ENCODE assay signal across 10 mouse cellular contexts in the genomic region with DNA sequence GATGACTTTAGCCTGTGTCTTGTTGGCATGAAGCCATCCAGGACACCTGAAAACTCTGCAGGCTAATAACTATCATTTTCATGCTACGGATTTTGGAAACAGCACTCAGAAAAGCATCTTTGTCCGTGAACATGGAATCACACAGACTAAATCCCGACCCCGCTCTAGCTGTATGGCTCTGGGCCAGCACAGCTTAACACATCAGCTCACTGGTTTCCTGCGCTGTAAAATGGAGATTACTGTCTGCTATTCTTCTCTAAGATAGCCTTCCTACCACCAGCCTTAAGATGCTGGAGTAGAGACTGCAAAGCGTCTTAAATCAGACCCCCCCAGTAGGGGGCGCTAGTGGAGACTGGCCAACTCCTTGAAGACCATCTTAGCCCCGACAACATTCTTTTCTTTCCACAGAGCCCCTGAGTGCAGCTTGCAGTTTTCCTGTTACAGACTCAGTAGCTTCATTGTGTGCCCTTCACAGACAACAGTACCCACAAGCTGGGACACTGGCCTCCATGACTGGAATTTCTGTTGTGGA.
DNase-seq lines count a peak whose midpoint lies in the region; ATAC-seq and TF ChIP-seq lines count a peak whose summit lies in the region.
"Had no signal": no experiment of that assay in that cellular context is flagged by ENCODE, and none has a peak within 500 bp of the region (broad histone marks: within the 10 kb centered on the region; RNA-seq: fewer than 3 reads in every experiment).

No protein-coding gene starts in this region.

- TF ChIP-seq CTCF in gastrocnemius, adult 2 months (IDR thresholded peaks at IDR 0.05) = peak; percentile 38; the same call in 1 of the 2 replicates
- TF ChIP-seq CTCF in lung, adult 2 months (IDR thresholded peaks at IDR 0.05; ENCODE audit: insufficient read depth, low read length) = peak; percentile 30; the same call in 1 of the 2 replicates

- no peak for DNase-seq in gastrocnemius, adult 2 months
- DNase-seq in gastrocnemius, adult 18-20 months (ENCODE audit: low spot score) = no peak
- no peak for DNase-seq in lung, adult 2 months
- no peak for DNase-seq in lung, adult 18-20 months
- DNase-seq in R1 (ENCODE audit: low read depth, low spot score) = peak; percentile 39
- peak; percentile 8 for DNase-seq in lung, postnatal 36 days
- no peak for DNase-seq in urinary bladder, postnatal 14 days (ENCODE audit: low spot score)

- no peak overlapping the region for H3K4me3 ChIP-seq in gastrocnemius, adult 2 months
- no peak overlapping the region for H3K4me3 ChIP-seq in lung, adult 2 months (replicated peaks; ENCODE audit: extremely low read depth, low read depth, low read length)
- H3K4me3 ChIP-seq: embryonic facial prominence, embryonic 12.5 days had no signal

- ATAC-seq in erythroblast, adult 5-6 weeks (replicated peaks; ENCODE audit: low FRiP score, poor library complexity, severe bottlenecking) = no peak
- ATAC-seq: midbrain, embryonic 16.5 days had no signal

- no peak for TF ChIP-seq POLR2A in lung, adult 2 months (IDR thresholded peaks at IDR 0.05; ENCODE audit: borderline replicate concordance, extremely low read depth, low read depth, low read length)

- H3K27ac ChIP-seq in gastrocnemius, adult 2 months = no peak overlapping the region
- H3K27ac ChIP-seq: embryonic facial prominence, embryonic 12.5 days had no signal

- no peaks in the 10 kb centered on the region for H3K4me1 ChIP-seq in lung, adult 2 months (ENCODE audit: control insufficient read depth, insufficient read depth, low read length)
- H3K4me1 ChIP-seq: embryonic facial prominence, embryonic 12.5 days had no signal

- WGBS in lung, adult 2 months = 65% methylated on average over 8 of the region's 8 CpGs

- intact Hi-C loops in gastrocnemius, adult 2 months (cut with DNase I) = no loop called here

Comparison
In these comparisons a context has a peak if more than half of its experiments do, and no peak if none do; other contexts are left out.
1. DNase-seq: peak in R1 (single experiment) and lung, postnatal 36 days (single experiment); none in gastrocnemius, adult 2 months (single experiment), gastrocnemius, adult 18-20 months (single experiment), lung, adult 2 months (single experiment), lung, adult 18-20 months (0 of 2) and urinary bladder, postnatal 14 days (single experiment).